9 mouse cellular contexts compared by ENCODE assay signal in the genomic region with DNA sequence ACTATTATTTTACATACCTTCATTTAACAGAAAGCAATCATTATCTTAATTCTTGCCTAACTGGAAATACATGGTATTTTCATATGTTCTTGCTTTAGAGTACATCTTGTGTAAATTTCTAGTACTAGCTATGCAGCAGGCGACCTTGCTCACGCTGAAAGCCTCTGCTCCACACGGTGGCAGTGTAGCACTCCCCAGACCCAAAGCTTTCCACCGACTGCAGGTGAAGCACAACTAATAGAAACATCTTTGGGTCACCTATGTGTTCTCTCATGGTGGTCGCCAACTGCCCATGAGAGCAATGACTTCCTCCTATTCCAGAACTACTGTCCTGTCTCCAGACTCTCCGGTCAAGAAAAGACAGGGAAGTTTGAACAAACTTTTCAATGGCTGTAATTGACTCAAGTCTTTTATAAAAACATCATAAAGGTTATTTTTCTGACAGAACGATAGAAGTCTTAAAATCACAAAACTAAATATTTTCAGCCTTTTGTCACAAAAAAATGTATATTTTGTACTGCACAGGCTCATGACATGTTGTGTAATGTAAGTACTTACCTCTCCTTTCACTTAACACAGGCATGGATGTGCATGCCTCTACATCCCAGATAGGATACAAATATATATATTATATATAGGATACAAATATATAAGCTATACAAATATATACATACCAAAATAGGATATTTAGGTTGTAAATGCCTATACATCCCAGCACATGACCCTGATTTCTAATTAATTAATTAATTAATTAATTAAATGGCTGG. TPM values are rescaled to one million over a fixed set of nuclear protein-coding genes. Genes with fewer than 3 reads are reported as not detected.
DNase-seq lines count a peak whose midpoint lies in the region; ATAC-seq lines count a peak whose summit lies in the region.
"Had no signal": no experiment of that assay in that cellular context is flagged by ENCODE, and none has a peak within 500 bp of the region (broad histone marks: within the 10 kb centered on the region; RNA-seq: fewer than 3 reads in every experiment).

No protein-coding gene starts in this region.

- peak; percentile 46 for DNase-seq in 416B (ENCODE audit: low read depth)
- DNase-seq in adrenal gland, adult 18-20 months (ENCODE audit: low spot score in 2 of 2): peak; percentile 49 to 53
- DNase-seq in embryo, embryonic 11 days: peak; percentile 72
- peak; percentile 56 to 65 for DNase-seq in heart, postnatal 36 days
- peak; percentile 72 to 86 for DNase-seq in kidney, postnatal 36 days
- DNase-seq in ovary, postnatal 10 days (ENCODE audit: low spot score): peak; percentile 8
- peak; percentile 69 for DNase-seq in thymus, postnatal 4 days

- no peak overlapping the region for H3K4me2 ChIP-seq in lung, embryonic 16.5 days (ENCODE audit: low read depth, low read length)
- H3K4me2 ChIP-seq: liver, embryonic 15.5 days had no signal

- H3K27me3 ChIP-seq in lung, embryonic 16.5 days (ENCODE audit: control insufficient read depth, insufficient read depth, low read depth, low read length): no peaks in the 10 kb centered on the region
- H3K27me3 ChIP-seq: liver, embryonic 15.5 days had no signal

- no peaks in the 10 kb centered on the region for H3K36me3 ChIP-seq in lung, embryonic 16.5 days (ENCODE audit: control insufficient read depth, insufficient read depth, low read length)
- H3K36me3 ChIP-seq: liver, embryonic 15.5 days had no signal

- peaks cover 10% of the 10 kb centered on the region; the same call in 1 of the 2 replicates for H3K4me1 ChIP-seq in lung, embryonic 16.5 days (replicated peaks; ENCODE audit: control insufficient read depth, insufficient read depth, low read length)
- H3K4me1 ChIP-seq: liver, embryonic 15.5 days had no signal

- H3K9me3 ChIP-seq in lung, embryonic 16.5 days (ENCODE audit: control insufficient read depth, low read length): no peaks in the 10 kb centered on the region
- H3K9me3 ChIP-seq: liver, embryonic 15.5 days had no signal

- ATAC-seq in lung, embryonic 16.5 days (ENCODE audit: low read depth): peak; percentile 27; the same call in 1 of the 2 replicates

- intact Hi-C loops in heart, postnatal 36 days (cut with DNase I): loop anchor here (1.0 to 5.0 kb wide), 2 partner anchors 114 to 170 kb away; a partner anchor contains a TSS

- 21% methylated on average over 7 of the region's 7 CpGs for WGBS in lung, embryonic 16.5 days

- no peak overlapping the region for H3K9ac ChIP-seq in lung, embryonic 16.5 days (ENCODE audit: low read length)
- H3K9ac ChIP-seq: liver, embryonic 15.5 days had no signal

- no peak overlapping the region; the same call in 1 of the 2 replicates for H3K27ac ChIP-seq in lung, embryonic 16.5 days (ENCODE audit: low read length)
- H3K27ac ChIP-seq: liver, embryonic 15.5 days had no signal

- H3K4me3 ChIP-seq in lung, embryonic 16.5 days (ENCODE audit: low read length): no peak overlapping the region
- H3K4me3 ChIP-seq: liver, embryonic 15.5 days had no signal

RNA-seq across cellular contexts. Expression of a gene that starts 16.4 kb away (rescaled TPM):
- total RNA-seq in adrenal gland, adult 18-20 months (2021): 1 to 10 TPM; 2.0 to 2.7 TPM
- total RNA-seq in heart, postnatal 36 days (2021): 1 to 10 TPM; 3.7 to 3.8 TPM
- polyA plus RNA-seq in lung, embryonic 16.5 days (2015; fragmentation: Nextera tagmentation; extraction: Ambion mirVana): 27.6 and 27.8 TPM in 2 replicates

RNA-seq across cellular contexts. Expression of a gene that starts 21.9 kb away (rescaled TPM):
- total RNA-seq in adrenal gland, adult 18-20 months (2021): not detected
- total RNA-seq in heart, postnatal 36 days (2021): under 1 TPM in 1 of 2 experiments, not detected in 1; 0.03 TPM
- 0.23 and 0.39 TPM in 2 replicates for polyA plus RNA-seq in lung, embryonic 16.5 days (2015; fragmentation: Nextera tagmentation; extraction: Ambion mirVana)

Comparison
In these comparisons a context has a peak if more than half of its experiments do, and no peak if none do; other contexts are left out.
1. DNase-seq: peak in every context shown above with its lines; median percentile 79 in kidney, postnatal 36 days; 72 in embryo, embryonic 11 days; 69 in thymus, postnatal 4 days; 60 in heart, postnatal 36 days; 51 in adrenal gland, adult 18-20 months; 46 in 416B; 8 in ovary, postnatal 10 days.